Mouse (Mus musculus): ENCODE data around the gene Cdh4. TPM values are rescaled to one million over a fixed set of nuclear protein-coding genes. Genes with fewer than 3 reads are reported as not detected.

Gene Cdh4
- polyA plus RNA-seq, 1 experiment from 2014 or later: 3.7 TPM

DNA sequence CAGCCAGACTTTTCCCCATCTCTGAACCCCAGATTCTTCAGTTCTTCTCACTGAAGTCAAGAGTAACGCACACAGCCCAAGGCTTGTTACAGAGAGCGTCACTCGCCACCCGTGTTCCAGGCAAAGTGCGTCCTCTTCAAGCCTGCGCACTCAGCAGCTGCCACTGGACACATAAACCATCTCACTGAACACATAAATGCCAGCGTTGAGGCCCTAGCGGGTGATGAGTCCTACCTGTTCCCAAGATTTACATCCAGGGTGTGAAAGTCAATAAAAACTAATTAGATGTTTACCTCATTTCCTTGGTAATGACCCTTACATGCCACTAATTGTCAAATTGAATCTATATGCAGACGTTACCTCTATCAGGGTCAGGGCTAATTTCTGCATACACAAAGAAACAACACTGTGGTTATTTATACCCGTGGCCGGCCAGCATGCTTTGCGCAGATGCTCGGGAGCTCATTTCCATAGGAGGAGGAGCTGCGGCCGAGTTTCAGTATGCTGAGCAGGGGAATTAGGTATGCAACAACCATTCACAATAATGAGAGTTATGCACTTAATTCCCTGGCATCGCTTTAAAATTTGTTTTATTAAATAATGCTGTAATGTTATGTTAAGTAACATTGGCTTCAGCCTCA, 25.5 kb upstream of the Cdh4 start:
- no peaks in the 10 kb centered on the region for H3K27me3 ChIP-seq (ENCODE audit: control insufficient read depth, insufficient read depth, low read length)
- H3K9me3 ChIP-seq (replicated peaks; ENCODE audit: control insufficient read depth, low read length): no peaks in the 10 kb centered on the region
- H3K9ac ChIP-seq (replicated peaks; ENCODE audit: low read length): no peak overlapping the region
- H3K4me1 ChIP-seq (ENCODE audit: control insufficient read depth, insufficient read depth, low read length): no peaks in the 10 kb centered on the region
- no peak overlapping the region for H3K27ac ChIP-seq (replicated peaks; ENCODE audit: low read depth, low read length)
- DNase-seq (ENCODE audit: low spot score) (no peak), ATAC-seq (replicated peaks; ENCODE audit: insufficient number of reproducible peaks, low FRiP score, low TSS enrichment, low read depth) (no peak)
- no peak overlapping the region for H3K4me3 ChIP-seq (ENCODE audit: low read depth, low read length)
- H3K36me3 ChIP-seq (replicated peaks; ENCODE audit: control insufficient read depth, insufficient read depth, low read depth, low read length): no peaks in the 10 kb centered on the region
- H3K4me2 ChIP-seq (ENCODE audit: low read depth, low read length): no peak overlapping the region
- WGBS: 86% methylated on average over 16 of the region's 16 CpGs

DNA sequence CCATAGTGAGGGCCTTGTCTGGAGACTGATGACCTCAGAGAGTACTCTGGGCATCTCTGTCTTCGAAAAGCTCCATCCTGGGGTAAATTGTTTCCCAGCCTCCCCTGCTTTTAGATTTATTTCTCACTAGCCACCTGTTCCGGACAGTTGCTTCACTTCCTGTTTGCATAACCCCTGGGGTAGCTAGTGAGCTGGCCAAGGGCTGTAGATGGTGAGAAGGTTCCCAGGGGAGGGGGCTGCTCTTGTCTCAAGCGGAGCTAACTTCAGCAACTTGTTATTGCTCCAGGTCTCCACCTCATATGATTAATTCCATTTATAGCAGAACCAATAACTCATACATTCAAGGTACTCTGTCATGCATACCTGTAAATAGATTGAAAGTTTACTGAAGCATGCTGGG, 16.6 kb upstream of the Cdh4 start:
- H3K4me1 ChIP-seq (ENCODE audit: control insufficient read depth, insufficient read depth, low read length): no peaks in the 10 kb centered on the region
- DNase-seq (ENCODE audit: low spot score): no peak
- ATAC-seq (replicated peaks; ENCODE audit: insufficient number of reproducible peaks, low FRiP score, low TSS enrichment, low read depth): no peak
- no peak overlapping the region for H3K4me3 ChIP-seq (ENCODE audit: low read depth, low read length)
- no peaks in the 10 kb centered on the region for H3K36me3 ChIP-seq (replicated peaks; ENCODE audit: control insufficient read depth, insufficient read depth, low read depth, low read length)
- no peaks in the 10 kb centered on the region for H3K9me3 ChIP-seq (replicated peaks; ENCODE audit: control insufficient read depth, low read length)
- no peak overlapping the region for H3K27ac ChIP-seq (replicated peaks; ENCODE audit: low read depth, low read length)
- H3K9ac ChIP-seq (replicated peaks; ENCODE audit: low read length): no peak overlapping the region
- no peak overlapping the region for H3K4me2 ChIP-seq (ENCODE audit: low read depth, low read length)
- H3K27me3 ChIP-seq (ENCODE audit: control insufficient read depth, insufficient read depth, low read length): no peaks in the 10 kb centered on the region
- WGBS: 56% methylated on average over 3 of the region's 3 CpGs

DNA sequence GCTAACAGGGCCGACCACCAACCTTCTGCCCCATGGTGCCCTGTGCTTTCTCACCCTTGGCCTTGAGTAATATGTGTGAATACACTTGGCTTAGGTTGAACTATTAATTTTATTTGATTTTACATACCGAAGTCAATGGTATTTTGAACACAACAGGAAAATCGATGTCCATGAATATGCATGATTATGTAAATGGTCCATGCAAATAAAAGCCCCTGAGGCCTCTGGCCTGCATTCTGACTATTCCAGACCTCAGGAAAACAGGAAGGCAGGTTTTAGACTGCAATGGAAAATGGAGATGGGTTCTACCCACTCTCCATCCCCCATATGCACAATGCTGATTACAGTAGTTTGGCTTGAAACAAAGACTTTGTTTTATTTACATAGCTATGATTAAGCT, 13.3 kb upstream of the Cdh4 start:
- H3K4me2 ChIP-seq (ENCODE audit: low read depth, low read length): no peak overlapping the region
- H3K9ac ChIP-seq (replicated peaks; ENCODE audit: low read length): no peak overlapping the region
- WGBS: 82% methylated on average over 3 of the region's 3 CpGs
- H3K4me3 ChIP-seq (ENCODE audit: low read depth, low read length): no peak overlapping the region
- no peaks in the 10 kb centered on the region for H3K9me3 ChIP-seq (replicated peaks; ENCODE audit: control insufficient read depth, low read length)
- no peak for DNase-seq (ENCODE audit: low spot score)
- ATAC-seq (replicated peaks; ENCODE audit: insufficient number of reproducible peaks, low FRiP score, low TSS enrichment, low read depth): no peak
- no peaks in the 10 kb centered on the region for H3K4me1 ChIP-seq (ENCODE audit: control insufficient read depth, insufficient read depth, low read length)
- H3K27ac ChIP-seq (replicated peaks; ENCODE audit: low read depth, low read length): no peak overlapping the region
- no peaks in the 10 kb centered on the region for H3K36me3 ChIP-seq (replicated peaks; ENCODE audit: control insufficient read depth, insufficient read depth, low read depth, low read length)
- no peaks in the 10 kb centered on the region for H3K27me3 ChIP-seq (ENCODE audit: control insufficient read depth, insufficient read depth, low read length)

DNA sequence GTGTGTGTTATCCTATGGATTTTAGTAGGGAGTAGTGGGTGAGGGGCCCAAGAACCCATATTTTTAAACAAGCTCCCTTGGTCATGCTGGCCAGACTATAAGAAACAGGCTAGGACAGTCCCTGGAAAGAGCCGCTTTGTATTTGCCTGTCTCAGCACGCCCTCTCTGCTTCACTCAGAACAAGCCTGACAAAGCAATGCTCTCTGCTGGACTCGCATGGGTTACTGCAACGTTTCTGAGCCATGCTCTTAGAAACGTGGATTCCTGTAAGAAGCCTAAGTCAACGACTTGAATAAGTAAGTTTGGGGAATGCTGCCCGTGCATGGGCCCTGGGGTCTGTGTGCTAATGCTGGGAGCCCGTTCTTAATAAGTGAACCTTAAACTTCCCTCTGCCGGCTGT, 2.1 kb upstream of the Cdh4 start:
- no peak overlapping the region for H3K27ac ChIP-seq (replicated peaks; ENCODE audit: low read depth, low read length)
- no peak overlapping the region for H3K4me2 ChIP-seq (ENCODE audit: low read depth, low read length)
- no peak overlapping the region for H3K9ac ChIP-seq (replicated peaks; ENCODE audit: low read length)
- H3K9me3 ChIP-seq (replicated peaks; ENCODE audit: control insufficient read depth, low read length): no peaks in the 10 kb centered on the region
- DNase-seq (ENCODE audit: low spot score) (peak; percentile 36), ATAC-seq (replicated peaks; ENCODE audit: insufficient number of reproducible peaks, low FRiP score, low TSS enrichment, low read depth) (no peak)
- no peaks in the 10 kb centered on the region for H3K36me3 ChIP-seq (replicated peaks; ENCODE audit: control insufficient read depth, insufficient read depth, low read depth, low read length)
- 23% methylated on average over 9 of the region's 9 CpGs for WGBS
- no peak overlapping the region for H3K4me3 ChIP-seq (ENCODE audit: low read depth, low read length)
- H3K27me3 ChIP-seq (ENCODE audit: control insufficient read depth, insufficient read depth, low read length): peaks cover 10% of the 10 kb centered on the region
- H3K4me1 ChIP-seq (ENCODE audit: control insufficient read depth, insufficient read depth, low read length): peaks cover 5% of the 10 kb centered on the region

DNA sequence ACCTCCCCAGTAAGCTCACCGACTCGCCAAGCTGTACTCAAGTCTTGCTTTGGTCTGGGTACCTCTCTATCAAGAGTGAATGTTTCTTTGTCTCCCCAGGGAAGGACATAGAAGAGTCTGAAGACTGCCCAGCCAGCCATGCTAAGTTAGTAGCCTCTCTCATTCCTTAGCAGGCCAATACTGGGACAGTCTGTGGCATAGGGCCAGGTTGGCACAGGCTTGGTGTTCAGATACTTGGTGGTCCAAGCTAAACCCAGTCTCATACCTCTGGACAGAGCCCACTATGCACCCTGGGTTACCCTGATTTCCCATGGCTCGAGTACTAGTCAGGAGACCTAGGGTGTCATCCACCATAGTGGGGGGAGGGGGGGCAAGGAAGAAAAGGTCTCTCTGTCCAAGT, 1.1 kb upstream of the Cdh4 start:
- H3K36me3 ChIP-seq (replicated peaks; ENCODE audit: control insufficient read depth, insufficient read depth, low read depth, low read length): no peaks in the 10 kb centered on the region
- H3K4me3 ChIP-seq (ENCODE audit: low read depth, low read length): no peak overlapping the region
- H3K9ac ChIP-seq (replicated peaks; ENCODE audit: low read length): no peak overlapping the region
- H3K27me3 ChIP-seq (ENCODE audit: control insufficient read depth, insufficient read depth, low read length): peaks cover 12% of the 10 kb centered on the region
- DNase-seq (ENCODE audit: low spot score) (no peak), ATAC-seq (replicated peaks; ENCODE audit: insufficient number of reproducible peaks, low FRiP score, low TSS enrichment, low read depth) (no peak)
- H3K9me3 ChIP-seq (replicated peaks; ENCODE audit: control insufficient read depth, low read length): no peaks in the 10 kb centered on the region
- 75% methylated on average over 3 of the region's 3 CpGs for WGBS
- H3K4me1 ChIP-seq (ENCODE audit: control insufficient read depth, insufficient read depth, low read length): peaks cover 2% of the 10 kb centered on the region
- no peak overlapping the region for H3K4me2 ChIP-seq (ENCODE audit: low read depth, low read length)
- no peak overlapping the region for H3K27ac ChIP-seq (replicated peaks; ENCODE audit: low read depth, low read length)

DNA sequence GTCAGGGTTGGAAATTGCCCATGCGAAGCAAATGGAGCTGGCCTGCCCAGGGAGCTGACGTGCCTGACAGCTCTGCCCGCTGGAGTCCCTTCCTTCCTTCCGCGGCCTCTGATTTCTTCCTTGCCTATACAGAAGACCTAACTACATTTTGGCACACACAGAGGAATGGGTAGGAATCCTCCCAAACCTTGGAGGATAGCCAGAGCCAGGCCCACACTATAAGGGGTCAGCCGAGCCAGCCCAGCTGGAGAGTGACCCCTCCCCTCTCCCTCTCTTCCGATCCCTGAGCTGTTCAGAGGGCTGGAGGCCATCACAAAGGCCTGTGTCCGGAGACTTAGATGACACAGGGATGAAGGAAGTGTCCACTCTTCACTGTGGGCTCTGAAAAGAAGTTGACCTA, 514 bp upstream of the Cdh4 start:
- H3K4me3 ChIP-seq (ENCODE audit: low read depth, low read length): peak overlapping the region; percentile 63
- H3K9ac ChIP-seq (replicated peaks; ENCODE audit: low read length): peak overlapping the region; percentile 18; the same call in 1 of the 2 replicates
- WGBS: 8% methylated on average over 8 of the region's 8 CpGs
- H3K36me3 ChIP-seq (replicated peaks; ENCODE audit: control insufficient read depth, insufficient read depth, low read depth, low read length): no peaks in the 10 kb centered on the region
- ATAC-seq (replicated peaks; ENCODE audit: insufficient number of reproducible peaks, low FRiP score, low TSS enrichment, low read depth) (peak; percentile 36), DNase-seq (ENCODE audit: low spot score) (peak; percentile 10)
- H3K4me2 ChIP-seq (ENCODE audit: low read depth, low read length): peak overlapping the region; percentile 97
- peaks cover 12% of the 10 kb centered on the region for H3K27me3 ChIP-seq (ENCODE audit: control insufficient read depth, insufficient read depth, low read length)
- no peaks in the 10 kb centered on the region for H3K9me3 ChIP-seq (replicated peaks; ENCODE audit: control insufficient read depth, low read length)
- no peak overlapping the region for H3K27ac ChIP-seq (replicated peaks; ENCODE audit: low read depth, low read length)
- H3K4me1 ChIP-seq (ENCODE audit: control insufficient read depth, insufficient read depth, low read length): peaks cover 2% of the 10 kb centered on the region

DNA sequence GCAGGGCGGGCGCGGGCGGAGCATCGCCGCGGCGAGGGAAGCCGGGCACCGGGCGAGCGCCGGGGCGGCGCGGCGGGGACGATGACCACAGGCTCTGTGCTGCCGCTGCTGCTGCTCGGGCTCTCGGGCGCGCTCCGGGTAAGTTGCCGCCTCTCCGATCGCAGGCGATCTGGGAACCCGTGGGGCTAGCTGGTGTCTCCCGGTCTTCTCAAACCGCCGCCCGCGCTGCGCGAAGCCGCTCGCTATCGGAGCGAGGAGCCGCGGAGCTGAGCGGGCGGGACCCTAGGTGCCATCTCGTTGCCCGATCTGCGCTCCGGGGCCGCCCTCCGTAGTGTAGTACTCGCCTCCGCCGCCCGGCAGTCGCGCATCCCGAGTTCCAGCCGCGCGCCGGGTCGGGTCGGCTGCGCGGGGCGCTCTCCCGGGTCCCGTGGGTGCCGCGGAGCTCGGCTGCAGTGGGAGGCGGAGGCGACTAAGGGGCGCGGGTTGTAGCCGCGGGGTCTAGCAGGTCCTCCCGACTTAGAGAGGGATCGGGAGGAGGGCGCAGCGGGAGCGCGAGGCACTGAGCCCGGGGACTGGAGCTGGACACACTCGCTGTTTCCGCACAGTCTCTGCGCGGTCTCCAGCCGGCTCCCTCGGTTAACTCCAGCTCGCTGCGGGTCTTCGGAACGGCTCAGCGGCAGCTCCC, 452 bp downstream of the Cdh4 start:
- H3K9me3 ChIP-seq (replicated peaks; ENCODE audit: control insufficient read depth, low read length): no peaks in the 10 kb centered on the region
- peak overlapping the region; percentile 97 for H3K4me2 ChIP-seq (ENCODE audit: low read depth, low read length)
- peaks cover 2% of the 10 kb centered on the region for H3K4me1 ChIP-seq (ENCODE audit: control insufficient read depth, insufficient read depth, low read length)
- H3K27ac ChIP-seq (replicated peaks; ENCODE audit: low read depth, low read length): 0 out of 2 replicates have a peak overlapping the region, but pooled peaks have one; percentile 52
- H3K27me3 ChIP-seq (ENCODE audit: control insufficient read depth, insufficient read depth, low read length): peaks cover 12% of the 10 kb centered on the region
- ATAC-seq (replicated peaks; ENCODE audit: insufficient number of reproducible peaks, low FRiP score, low TSS enrichment, low read depth): peak; percentile 79
- H3K36me3 ChIP-seq (replicated peaks; ENCODE audit: control insufficient read depth, insufficient read depth, low read depth, low read length): no peaks in the 10 kb centered on the region
- H3K4me3 ChIP-seq (ENCODE audit: low read depth, low read length): peak overlapping the region; percentile 63
- H3K9ac ChIP-seq (replicated peaks; ENCODE audit: low read length): peak overlapping the region; percentile 65
- DNase-seq (ENCODE audit: low spot score): peak; percentile 75
- WGBS: under 1% methylated on average over 91 of the region's 95 CpGs

DNA sequence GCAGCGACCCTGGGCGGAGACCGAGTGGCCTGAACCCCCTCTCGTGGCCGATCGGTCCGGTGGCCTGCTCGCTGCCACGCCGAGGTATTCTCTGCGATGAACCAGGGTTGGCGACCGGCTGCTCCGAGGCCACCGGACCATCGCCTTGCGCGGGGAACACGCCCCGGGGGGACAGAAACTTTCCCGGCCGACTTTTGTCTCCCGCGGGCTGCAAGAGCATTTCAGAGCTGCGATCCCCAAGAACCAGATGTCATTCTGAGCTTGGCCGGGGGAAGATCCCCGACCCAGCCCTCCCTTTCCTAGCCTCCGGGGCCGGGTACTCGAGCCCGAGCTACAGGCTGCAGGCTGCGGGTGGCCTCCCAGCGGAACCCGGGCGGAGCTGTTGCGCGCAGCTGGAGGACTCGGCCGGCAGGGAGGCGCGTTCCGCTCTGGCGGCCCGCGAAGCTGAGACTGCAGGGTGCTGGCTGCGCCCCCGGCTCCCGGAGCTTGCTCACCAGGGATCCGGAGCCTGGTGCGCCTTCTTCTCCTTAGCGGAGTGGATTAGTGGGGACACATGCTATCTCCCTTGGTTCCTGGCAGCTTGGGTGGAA, 1.1 kb downstream of the Cdh4 start:
- ATAC-seq (replicated peaks; ENCODE audit: insufficient number of reproducible peaks, low FRiP score, low TSS enrichment, low read depth) (peak; percentile 14; the same call in 1 of the 2 replicates), DNase-seq (ENCODE audit: low spot score) (peak; percentile 71)
- no peak overlapping the region for H3K27ac ChIP-seq (replicated peaks; ENCODE audit: low read depth, low read length)
- H3K36me3 ChIP-seq (replicated peaks; ENCODE audit: control insufficient read depth, insufficient read depth, low read depth, low read length): no peaks in the 10 kb centered on the region
- peaks cover 12% of the 10 kb centered on the region for H3K27me3 ChIP-seq (ENCODE audit: control insufficient read depth, insufficient read depth, low read length)
- H3K4me2 ChIP-seq (ENCODE audit: low read depth, low read length): peak overlapping the region; percentile 97
- H3K9ac ChIP-seq (replicated peaks; ENCODE audit: low read length): peak overlapping the region; percentile 65
- H3K4me1 ChIP-seq (ENCODE audit: control insufficient read depth, insufficient read depth, low read length): peaks cover 2% of the 10 kb centered on the region
- no peaks in the 10 kb centered on the region for H3K9me3 ChIP-seq (replicated peaks; ENCODE audit: control insufficient read depth, low read length)
- WGBS: under 1% methylated on average over 48 of the region's 51 CpGs
- H3K4me3 ChIP-seq (ENCODE audit: low read depth, low read length): peak overlapping the region; percentile 63

All from embryonic facial prominence, embryonic 11.5 days (tissue).